Mouse (Mus musculus) embryonic facial prominence, embryonic 14.5 days (tissue): ENCODE measurements around the gene Trim3. TPM values are rescaled to one million over a fixed set of nuclear protein-coding genes. Genes with fewer than 3 reads are reported as not detected.

Experiments
- ATAC-seq: fragments of 200-750 bp; cut with Nextera tagmentation; 2 replicates; pipeline ENCODE4 v1.8.0; 2017; ENCODE audit warnings: low read depth, moderate number of reproducible peaks, moderate TSS enrichment
- DNase-seq: peaks from one replicate; pipeline ENCODE4 v3.0.0-alpha.2; 2015; ENCODE audit warnings: low spot score
- H3K27ac ChIP-seq: fragments of 300-500 bp; sonication (generic); replicated peaks from 2 replicates; pipeline ENCODE4 v1.5.1; 2014; ENCODE audit warnings: low read depth, mild to moderate bottlenecking, low read length, moderate library complexity
- H3K27me3 ChIP-seq: fragments of 300-500 bp; sonication (generic); replicated peaks from 2 replicates; pipeline ENCODE4 v1.6.1; 2014; ENCODE audit warnings: low read length; ENCODE audit not compliant: control insufficient read depth, insufficient read depth
- H3K36me3 ChIP-seq: fragments of 300-500 bp; sonication (generic); 2 replicates; pipeline ENCODE4 v1.6.1; 2014; ENCODE audit warnings: low read length, mixed read lengths; ENCODE audit not compliant: control insufficient read depth, insufficient read depth
- H3K4me1 ChIP-seq: fragments of 300-500 bp; sonication (generic); 2 replicates; pipeline ENCODE4 v1.6.1; 2014; ENCODE audit warnings: antibody characterized with exemption, low read length; ENCODE audit not compliant: control insufficient read depth, insufficient read depth
- H3K4me2 ChIP-seq: fragments of 300-500 bp; sonication (generic); 2 replicates; pipeline ENCODE4 v1.6.1; 2014; ENCODE audit warnings: low read depth, mild to moderate bottlenecking, low read length, moderate library complexity, mixed read lengths
- H3K4me3 ChIP-seq: fragments of 300-500 bp; sonication (generic); 2 replicates; pipeline ENCODE4 v1.5.1; 2014; ENCODE audit warnings: low read depth, mild to moderate bottlenecking, low read length
- H3K9ac ChIP-seq: fragments of 300-500 bp; sonication (generic); 2 replicates; pipeline ENCODE4 v1.6.1; 2014; ENCODE audit warnings: low read depth, mild to moderate bottlenecking, low read length, moderate library complexity, mixed read lengths
- H3K9me3 ChIP-seq: fragments of 300-500 bp; sonication (generic); 2 replicates; pipeline ENCODE4 v1.6.1; 2016; ENCODE audit warnings: low read length; ENCODE audit not compliant: control insufficient read depth
- WGBS: fragments of 180-500 bp; shearing (Covaris S2); extraction: QIAGEN DNeasy Blood & Tissue Kit; methylation state at CpG from one replicate; pipeline ENCODE4 v1.1.7; 2014; 5-methylcytosine and 5-hydroxymethylcytosine counted together
- polyA plus RNA-seq: library from polyadenylated mRNA; unstranded; fragments of >200 nt; fragmentation: Nextera tagmentation; extraction: Ambion mirVana; gene quantifications from 2 replicates; pipeline ENCODE4 v1.2.1, GENCODE M21; 2014

Trim3 gene
- polyA plus RNA-seq, 1 experiment from 2014 or later = 31.2 TPM

DNA sequence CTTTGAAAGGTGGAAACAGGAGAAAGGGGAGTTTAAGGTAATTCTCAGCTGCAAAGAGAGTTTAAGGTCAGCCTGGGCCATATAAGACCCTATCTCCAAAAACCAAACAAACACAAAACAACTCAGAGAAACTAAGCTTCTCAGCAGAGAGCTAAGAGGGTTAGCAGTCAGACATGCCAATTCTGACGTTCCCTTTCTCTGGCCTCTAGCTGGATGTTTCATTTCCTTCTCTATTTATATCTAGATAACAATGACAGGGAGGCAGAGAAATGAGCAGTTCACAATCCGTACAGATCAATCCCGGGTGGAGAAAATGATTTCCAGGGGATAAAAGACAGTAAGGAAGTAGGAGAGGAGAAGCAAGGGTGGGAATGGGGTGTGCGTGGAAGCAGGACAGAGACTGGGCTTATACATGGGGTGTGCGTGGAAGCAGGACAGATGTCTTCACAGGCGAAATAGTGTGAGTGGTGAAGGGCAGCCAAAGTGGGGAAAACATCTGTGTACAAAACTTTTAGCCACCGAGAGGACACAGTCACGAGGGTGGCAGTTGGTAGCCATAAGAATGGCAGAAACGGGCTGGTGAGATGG, 45.0 kb downstream of the Trim3 start:
- no peaks in the 10 kb centered on the region for H3K27me3 ChIP-seq
- ATAC-seq (no peak), DNase-seq (no peak)
- H3K4me1 ChIP-seq = no peaks in the 10 kb centered on the region
- WGBS = 59% methylated on average over 9 of the region's 9 CpGs
- H3K27ac ChIP-seq = no peak overlapping the region
- H3K9me3 ChIP-seq = no peaks in the 10 kb centered on the region
- no peak overlapping the region for H3K4me2 ChIP-seq
- no peak overlapping the region for H3K4me3 ChIP-seq
- no peaks in the 10 kb centered on the region for H3K36me3 ChIP-seq
- no peak overlapping the region for H3K9ac ChIP-seq

DNA sequence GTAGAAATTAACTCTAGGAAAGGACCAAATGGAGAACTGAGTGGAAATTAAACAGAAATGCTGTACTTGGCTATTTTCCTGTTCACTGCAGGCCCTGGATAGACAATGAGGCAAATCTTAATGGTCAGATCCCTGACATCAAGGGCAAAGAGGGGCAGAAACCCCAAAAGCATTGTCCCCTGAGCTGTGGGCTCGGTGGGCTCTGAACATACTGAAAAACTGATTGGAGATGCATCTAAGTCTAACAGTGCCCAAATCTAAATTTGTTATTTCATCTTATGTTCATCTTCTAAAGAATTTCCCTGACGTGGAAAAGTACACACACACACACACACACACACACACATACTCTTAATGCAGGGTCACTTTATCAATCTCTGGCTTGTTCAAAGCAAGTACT, 51.4 kb downstream of the Trim3 start:
- peak overlapping the region; percentile 74; the same call in 1 of the 2 replicates for H3K27ac ChIP-seq
- no peak for DNase-seq
- 78% methylated on average over 2 of the region's 2 CpGs for WGBS
- H3K4me2 ChIP-seq = peak overlapping the region; percentile 79
- H3K9ac ChIP-seq = peak overlapping the region; percentile 75
- H3K27me3 ChIP-seq = no peaks in the 10 kb centered on the region
- peak overlapping the region; percentile 76 for H3K4me3 ChIP-seq
- H3K36me3 ChIP-seq = no peaks in the 10 kb centered on the region
- H3K4me1 ChIP-seq = 0 out of 2 replicates have a peak, but pooled peaks cover 11% of the 10 kb centered on the region
- no peaks in the 10 kb centered on the region for H3K9me3 ChIP-seq
- no peak for ATAC-seq

DNA sequence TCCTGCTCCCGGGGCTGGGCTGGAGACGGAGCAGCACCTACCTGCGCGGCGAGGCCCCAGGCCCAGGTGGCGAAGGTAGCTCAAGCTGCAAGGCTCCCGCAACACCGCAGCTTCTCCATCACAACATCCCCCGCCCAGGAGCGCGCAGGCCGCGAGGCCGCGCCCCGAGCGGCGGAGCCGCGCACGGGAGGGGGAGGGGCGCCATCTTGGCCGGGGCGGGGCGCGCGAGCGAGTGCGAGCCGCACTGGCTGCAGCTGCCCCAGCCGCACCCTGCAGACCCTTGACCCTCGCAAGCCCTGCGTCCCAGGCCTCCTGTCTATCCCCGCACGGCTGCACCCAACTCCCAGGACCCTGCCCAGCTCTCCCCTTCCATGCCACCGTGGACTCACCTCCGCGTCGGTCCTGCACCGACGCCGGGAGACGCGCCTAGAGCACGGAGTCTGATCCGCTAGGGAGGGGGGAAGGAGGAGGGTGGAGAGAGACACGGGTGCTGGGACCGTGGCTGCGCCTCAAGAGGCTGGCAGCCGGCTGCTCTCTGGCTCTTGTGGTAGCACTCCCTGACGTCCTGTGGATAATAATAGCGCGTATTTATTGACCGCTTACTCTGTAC, 52.2 kb downstream of the Trim3 start, which contains the start of gene Apbb1:
Gene Apbb1, minus strand, starts transcription at position 560 of the 610 bp plus-strand sequence.
- H3K4me3 ChIP-seq = peak within 1 kb of the TSS; percentile 76
- peak; percentile 81 for DNase-seq
- ATAC-seq = peak; percentile 93
- no peaks in the 10 kb centered on the region for H3K9me3 ChIP-seq
- H3K9ac ChIP-seq = peak within 1 kb of the TSS; percentile 75
- H3K4me1 ChIP-seq = 0 out of 2 replicates have a peak, but pooled peaks cover 11% of the 10 kb centered on the region
- H3K27ac ChIP-seq = peak within 1 kb of the TSS; percentile 74
- no peaks in the 10 kb centered on the region for H3K27me3 ChIP-seq
- 0% methylated on average over 22 of the region's 54 CpGs for WGBS
- peak within 1 kb of the TSS; percentile 79 for H3K4me2 ChIP-seq
- no peaks in the 10 kb centered on the region for H3K36me3 ChIP-seq

DNA sequence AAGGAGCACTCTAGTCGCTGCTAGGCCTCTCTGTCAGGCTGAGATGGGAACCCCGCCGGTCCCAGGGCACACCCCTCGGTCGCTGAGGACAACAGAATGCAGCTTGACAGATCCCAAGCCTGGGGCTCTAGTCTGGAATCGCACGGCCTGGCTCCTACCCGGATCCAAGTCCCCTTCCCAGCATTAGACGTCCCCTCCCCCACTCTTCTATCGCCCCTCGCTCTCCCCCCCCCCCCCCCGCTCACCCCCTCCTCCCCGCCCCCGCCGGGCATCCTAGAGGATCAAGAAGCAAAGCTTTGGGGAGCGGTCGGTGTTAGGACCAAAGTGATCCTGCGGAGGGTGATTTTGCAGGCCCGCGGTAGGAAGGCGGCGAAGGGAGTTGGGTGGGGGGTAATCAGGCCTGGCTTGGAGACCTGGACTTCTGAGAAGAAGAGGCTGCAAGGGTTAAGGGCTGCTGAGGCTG, 52.7 kb downstream of the Trim3 start:
- DNase-seq (peak; percentile 34), ATAC-seq (peak; percentile 65; the same call in 1 of the 2 replicates)
- Histone ChIP-seq H3K4me2 (peak overlapping the region; percentile 79), H3K9me3 (no peaks in the 10 kb centered on the region), H3K27ac (peak overlapping the region; percentile 74), H3K9ac (peak overlapping the region; percentile 75), H3K36me3 (no peaks in the 10 kb centered on the region), H3K4me1 (0 out of 2 replicates have a peak, but pooled peaks cover 11% of the 10 kb centered on the region), H3K27me3 (no peaks in the 10 kb centered on the region), H3K4me3 (peak overlapping the region; percentile 76)
- WGBS = 0% methylated on average over 11 of the region's 22 CpGs

DNA sequence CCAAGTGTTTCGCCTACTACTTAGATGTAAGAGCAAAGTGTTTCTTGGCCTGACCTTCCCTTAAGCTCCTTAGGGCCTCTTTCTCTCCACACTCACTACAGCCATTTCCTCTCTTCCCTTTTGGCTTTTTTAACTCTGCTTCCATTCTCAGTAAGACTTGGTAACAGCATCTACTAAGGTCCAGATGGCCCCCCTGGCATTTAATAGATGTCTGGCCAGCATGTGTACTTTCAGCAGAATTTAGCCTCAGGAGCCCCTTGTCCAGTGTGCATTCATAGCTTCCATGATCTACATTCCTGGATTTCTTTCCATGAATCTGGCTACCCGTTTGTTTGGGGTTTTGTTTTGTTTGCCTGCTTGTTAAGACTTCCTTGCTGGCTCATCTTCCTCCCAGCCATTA, 54.9 kb downstream of the Trim3 start:
- Histone ChIP-seq H3K4me3 (no peak overlapping the region), H3K9me3 (no peaks in the 10 kb centered on the region), H3K27ac (no peak overlapping the region), H3K36me3 (peaks cover 6% of the 10 kb centered on the region; the same call in 1 of the 2 replicates), H3K4me1 (0 out of 2 replicates have a peak, but pooled peaks cover 11% of the 10 kb centered on the region), H3K27me3 (no peaks in the 10 kb centered on the region), H3K4me2 (no peak overlapping the region), H3K9ac (no peak overlapping the region)
- 66% methylated on average over 2 of the region's 2 CpGs for WGBS
- DNase-seq (no peak), ATAC-seq (no peak)

DNA sequence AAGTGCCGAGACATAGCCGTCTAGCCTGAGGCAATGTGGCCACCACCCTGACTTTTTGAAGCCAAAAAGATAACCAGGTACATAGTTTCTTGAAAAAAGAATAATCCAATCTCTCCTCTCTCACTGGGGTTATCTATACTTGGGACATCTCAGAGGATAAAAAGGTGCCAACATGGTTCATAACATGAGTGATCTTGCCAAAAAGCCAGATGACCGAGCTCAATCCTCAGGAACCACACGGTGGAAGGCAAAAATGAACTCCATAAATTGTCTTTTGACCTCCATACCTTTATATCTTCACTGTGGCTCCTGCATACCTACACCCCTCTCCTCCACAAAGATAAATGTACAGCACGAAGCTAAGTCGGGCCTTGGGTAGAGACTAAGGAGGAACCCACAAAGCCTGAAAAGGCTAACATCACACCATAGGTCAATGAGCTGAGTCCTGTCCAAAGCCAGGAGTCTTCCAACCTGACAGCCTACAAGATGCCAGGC, 55.9 kb downstream of the Trim3 start:
- H3K4me1 ChIP-seq = 0 out of 2 replicates have a peak, but pooled peaks cover 11% of the 10 kb centered on the region
- H3K36me3 ChIP-seq = peaks cover 16% of the 10 kb centered on the region
- DNase-seq (no peak), ATAC-seq (no peak)
- WGBS = 93% methylated on average over 6 of the region's 6 CpGs
- no peak overlapping the region for H3K9ac ChIP-seq
- H3K27ac ChIP-seq = no peak overlapping the region
- no peak overlapping the region for H3K4me3 ChIP-seq
- no peaks in the 10 kb centered on the region for H3K27me3 ChIP-seq
- no peak overlapping the region for H3K4me2 ChIP-seq
- no peaks in the 10 kb centered on the region for H3K9me3 ChIP-seq

DNA sequence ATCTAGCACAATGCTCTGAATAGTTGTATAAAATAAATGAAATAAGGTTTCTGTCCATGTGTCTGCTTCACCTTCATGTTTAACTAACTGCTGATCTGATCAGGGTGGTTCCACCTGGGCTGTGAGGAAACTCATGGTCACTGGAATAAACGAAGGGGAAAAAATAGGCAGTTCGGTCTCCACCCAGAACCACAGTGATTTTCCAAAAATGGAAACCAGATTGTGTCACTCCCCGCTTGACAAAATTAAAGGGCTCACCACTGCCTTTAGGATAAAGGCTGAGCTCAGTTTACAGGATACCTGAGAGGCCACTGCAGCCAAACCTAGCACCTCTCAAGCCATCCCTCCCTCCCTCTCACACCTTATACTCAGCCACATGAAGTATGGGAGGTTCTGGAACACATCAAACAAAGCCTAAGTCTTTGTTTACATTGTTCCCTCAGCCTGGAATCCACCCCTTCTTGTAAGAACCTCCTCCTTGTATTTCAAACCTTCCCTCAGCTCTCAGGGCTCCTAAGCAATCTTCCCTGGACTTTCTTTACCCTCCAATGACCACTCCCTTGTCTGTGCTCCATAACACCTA, 57.1 kb downstream of the Trim3 start:
- no peak overlapping the region for H3K27ac ChIP-seq
- H3K27me3 ChIP-seq = no peaks in the 10 kb centered on the region
- ATAC-seq (no peak), DNase-seq (peak; percentile 6)
- no peaks in the 10 kb centered on the region for H3K9me3 ChIP-seq
- H3K36me3 ChIP-seq = peaks cover 16% of the 10 kb centered on the region
- H3K4me2 ChIP-seq = no peak overlapping the region
- H3K9ac ChIP-seq = no peak overlapping the region
- H3K4me3 ChIP-seq = no peak overlapping the region
- WGBS = 54% methylated on average over 3 of the region's 3 CpGs
- H3K4me1 ChIP-seq = 0 out of 2 replicates have a peak, but pooled peaks cover 11% of the 10 kb centered on the region

DNA sequence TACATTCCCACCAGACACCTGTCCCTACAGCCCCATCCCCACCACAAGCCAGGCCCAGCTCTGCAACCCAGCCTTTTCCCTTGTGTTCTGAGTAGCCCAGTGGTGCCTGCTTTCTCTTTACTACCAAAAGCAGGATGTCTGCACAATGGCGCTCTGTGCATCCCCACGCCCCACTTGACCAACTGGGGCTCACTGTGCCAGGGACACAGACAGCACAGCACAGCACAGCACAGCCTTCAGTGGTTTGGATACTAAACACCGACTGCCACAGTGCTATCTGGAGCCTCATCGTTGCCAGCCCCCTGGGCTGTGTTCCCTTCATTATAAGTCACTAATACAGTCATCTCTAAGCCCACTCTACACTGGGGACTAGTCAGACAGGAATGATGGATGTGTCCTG, 58.8 kb downstream of the Trim3 start:
- Histone ChIP-seq H3K4me1 (peaks cover 5% of the 10 kb centered on the region; the same call in 1 of the 2 replicates), H3K9me3 (no peaks in the 10 kb centered on the region), H3K4me2 (no peak overlapping the region), H3K27me3 (no peaks in the 10 kb centered on the region), H3K27ac (no peak overlapping the region), H3K9ac (no peak overlapping the region), H3K4me3 (no peak overlapping the region), H3K36me3 (peaks cover 16% of the 10 kb centered on the region)
- DNase-seq (no peak), ATAC-seq (no peak)
- WGBS = 89% methylated on average over 4 of the region's 4 CpGs
